Mouse (Mus musculus) fibroblast of lung, adult 2 months (primary cell): ENCODE measurements at regions not wholly inside any gene's neighbourhood (a gene's known extent, or its start where the extent isn't known, plus 50 kb on each side); places are given as distances from the start of the nearest gene placed in this dataset.

Source experiments
- DNase-seq: peaks from one replicate; pipeline ENCODE4 v3.0.0-alpha.2; 2011; ENCODE audit warnings: low read depth

DNA sequence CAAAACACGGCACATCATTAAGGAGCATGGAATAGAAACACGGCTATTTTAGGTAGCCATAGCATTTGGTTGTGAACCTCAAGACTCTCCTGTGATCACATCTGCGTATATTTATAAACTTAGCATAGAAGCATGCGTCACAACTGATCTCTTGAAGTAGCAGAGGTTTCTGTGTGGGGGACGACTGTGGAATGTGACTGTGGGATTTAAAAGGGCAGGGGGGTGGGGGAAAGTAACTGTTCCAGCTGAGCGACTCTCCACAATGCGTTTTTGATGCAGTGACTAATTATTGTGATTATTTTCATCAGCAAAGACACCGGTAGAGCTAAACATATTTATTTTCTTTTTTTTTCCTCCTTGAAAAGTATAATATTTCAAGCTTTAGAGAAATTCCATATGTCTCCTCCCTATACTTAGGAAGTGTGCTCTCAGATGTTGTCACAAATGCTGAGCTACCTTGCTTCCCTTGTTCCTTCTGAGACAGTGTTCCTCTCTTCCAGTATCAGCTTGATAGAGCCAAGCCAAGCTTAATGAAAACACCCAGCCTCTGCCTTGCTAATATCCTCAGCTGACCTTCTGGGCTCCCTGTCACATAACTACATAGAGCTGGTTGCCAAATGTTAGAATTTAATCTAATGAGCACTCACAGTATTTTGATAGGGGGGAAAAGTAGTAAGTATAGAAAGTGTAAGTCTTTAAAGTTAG, 75.0 kb upstream of the Magi3 start:
- no peak for DNase-seq

DNA sequence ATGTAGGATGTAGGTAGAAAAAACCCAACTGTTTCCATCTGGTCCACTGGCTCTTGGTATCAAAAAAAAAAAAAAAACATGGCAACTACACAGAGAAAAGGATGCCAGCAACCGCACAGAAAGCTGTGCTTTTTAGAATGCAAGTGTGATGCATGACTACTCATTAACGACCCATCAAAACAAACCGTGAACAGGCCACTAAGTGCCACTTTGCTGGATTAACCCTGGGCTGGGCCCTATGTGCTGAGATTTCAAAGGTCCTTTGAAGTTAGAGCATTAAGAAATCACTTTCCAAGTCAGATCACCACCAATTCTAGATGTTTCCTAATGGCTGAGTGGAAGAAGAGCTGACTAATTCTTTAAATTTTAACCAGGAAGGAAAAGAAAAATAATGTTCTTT, 73.7 kb upstream of the Magi3 start:
- no peak for DNase-seq

DNA sequence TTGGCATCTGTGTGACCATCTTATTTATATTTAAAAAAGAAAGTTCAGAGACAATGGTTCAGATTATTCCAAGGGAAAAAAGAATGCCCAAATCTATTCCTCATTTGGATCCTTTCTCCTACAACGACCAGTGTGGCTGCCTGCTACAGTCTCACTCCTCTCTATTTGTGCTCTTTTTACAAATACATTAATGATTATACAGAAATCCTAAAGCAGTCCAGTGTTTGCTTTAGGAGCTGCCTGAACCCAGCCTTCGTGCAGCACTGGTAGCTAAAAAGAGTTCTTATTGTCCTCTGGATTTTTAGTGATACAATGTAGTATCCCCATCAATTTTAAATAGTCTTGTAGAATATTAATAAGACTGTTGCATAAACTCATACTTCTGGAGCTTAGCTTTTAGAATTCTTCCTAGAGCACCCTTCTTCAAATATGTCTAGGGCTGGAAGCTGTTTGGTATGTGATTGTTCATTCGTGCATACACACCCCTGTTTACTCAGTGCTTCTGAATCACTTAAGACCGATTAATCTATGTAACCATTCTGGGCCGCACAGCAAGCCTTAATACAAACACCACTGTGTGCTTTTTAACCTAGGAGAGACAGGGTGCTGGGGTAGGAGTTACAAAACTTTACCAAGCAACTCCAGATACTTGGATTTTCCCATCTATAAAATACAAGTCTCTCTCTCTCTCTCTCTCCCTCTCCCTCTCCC, 69.0 kb upstream of the Magi3 start:
- no peak for DNase-seq

DNA sequence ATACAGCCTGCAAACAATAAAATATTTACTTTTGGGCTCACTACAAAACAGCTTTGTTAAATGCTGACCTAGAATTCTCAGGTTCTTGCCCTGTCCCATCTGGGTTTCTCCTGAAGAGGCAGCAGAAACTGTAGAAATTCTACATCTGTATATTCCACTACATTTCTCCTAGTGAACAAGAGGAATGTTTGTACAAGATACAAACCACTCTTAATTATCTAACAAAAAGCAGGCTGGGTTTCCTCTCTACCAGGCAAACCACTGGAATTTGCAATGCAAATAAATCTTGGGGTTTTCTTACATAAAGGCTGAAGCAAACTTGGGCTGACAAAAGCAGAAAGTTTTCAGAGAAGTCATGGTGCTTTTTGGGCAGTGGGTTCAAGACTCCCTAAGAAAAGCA, 67.7 kb upstream of the Magi3 start:
- DNase-seq, result no peak

DNA sequence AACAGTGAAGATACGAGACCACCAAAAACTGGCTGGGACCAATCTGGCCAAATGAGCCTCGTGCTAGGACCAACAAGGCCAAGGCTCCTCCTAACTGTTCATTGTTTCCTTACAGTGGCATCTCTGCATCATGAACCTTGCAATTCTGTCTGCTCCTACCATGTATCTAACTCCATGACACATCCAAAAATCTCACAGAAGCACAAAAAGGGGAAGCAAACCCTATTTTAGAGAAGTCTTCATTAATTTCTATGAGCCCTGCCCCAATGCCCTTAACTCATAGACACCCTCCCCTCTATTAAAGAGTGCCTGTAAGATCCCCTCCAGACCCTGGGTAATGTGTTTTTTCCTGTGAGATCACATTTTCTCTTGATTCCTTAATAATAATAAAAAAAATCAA, 64.8 kb upstream of the Magi3 start:
- no peak for DNase-seq

DNA sequence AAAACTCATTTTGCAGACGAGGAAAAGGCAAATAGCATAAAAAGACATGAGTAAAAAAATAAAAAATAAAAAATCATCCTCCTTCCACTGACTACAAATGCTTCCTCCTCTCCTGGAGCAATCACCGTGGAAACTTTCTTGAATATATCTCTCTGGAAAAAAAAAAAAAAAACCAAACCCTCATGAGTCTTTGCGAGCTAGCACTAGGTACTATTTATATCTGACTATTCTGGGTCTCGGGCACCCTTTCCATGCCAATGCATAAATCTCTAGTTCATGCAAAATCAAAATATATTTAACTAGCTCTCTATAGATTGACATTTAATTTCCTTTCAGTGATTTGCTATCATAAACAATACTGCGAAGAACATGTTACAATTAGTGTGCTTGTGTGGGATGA, 63.7 kb upstream of the Magi3 start:
- no peak for DNase-seq

DNA sequence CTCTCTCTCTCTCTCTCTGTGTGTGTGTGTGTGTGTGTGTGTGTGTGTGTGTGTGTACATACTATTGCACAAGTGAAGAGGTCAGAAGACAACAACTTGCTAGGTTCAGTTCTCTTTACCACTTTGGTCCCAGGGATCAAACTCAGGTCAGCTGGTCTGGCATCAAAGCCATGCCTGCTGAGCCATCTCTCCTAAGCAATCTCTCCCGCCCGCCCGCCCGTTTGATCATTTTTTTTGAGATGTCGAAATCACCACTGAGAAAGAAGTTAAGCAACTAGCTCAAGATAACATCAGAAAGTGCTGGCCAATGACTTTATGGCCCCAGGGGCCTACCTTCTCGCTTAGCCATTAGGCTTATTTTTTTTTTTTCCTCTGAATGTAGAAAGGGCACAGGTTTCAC, 59.3 kb upstream of the Magi3 start:
- no peak for DNase-seq

DNA sequence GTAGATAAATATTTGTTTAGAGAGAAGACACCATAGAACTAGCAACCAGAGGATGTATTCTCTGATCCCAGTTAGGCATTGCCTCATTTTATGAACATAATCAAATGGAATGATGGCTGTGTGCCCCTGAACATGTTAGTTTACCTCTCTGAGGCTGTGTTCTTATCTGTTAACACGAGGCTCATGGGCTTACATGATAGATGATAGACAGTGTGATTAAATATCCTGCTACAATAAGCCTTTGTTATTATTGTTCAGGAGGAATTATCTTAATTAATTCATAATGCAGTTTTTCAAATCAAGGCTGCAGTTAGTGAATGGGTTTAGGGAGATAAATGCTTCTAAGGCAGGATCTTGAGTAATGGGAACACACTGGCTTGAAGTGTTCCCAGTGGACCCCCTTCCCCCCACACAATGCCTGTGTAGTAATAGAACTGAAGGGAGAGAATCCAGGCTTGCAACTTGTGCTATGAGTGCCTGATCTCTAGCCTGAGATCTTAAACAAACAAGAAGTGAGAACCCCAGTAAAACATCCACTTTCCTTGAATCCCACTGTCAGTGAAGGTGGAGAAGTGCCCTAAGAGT, 54.6 kb upstream of the Magi3 start:
- no peak for DNase-seq

DNA sequence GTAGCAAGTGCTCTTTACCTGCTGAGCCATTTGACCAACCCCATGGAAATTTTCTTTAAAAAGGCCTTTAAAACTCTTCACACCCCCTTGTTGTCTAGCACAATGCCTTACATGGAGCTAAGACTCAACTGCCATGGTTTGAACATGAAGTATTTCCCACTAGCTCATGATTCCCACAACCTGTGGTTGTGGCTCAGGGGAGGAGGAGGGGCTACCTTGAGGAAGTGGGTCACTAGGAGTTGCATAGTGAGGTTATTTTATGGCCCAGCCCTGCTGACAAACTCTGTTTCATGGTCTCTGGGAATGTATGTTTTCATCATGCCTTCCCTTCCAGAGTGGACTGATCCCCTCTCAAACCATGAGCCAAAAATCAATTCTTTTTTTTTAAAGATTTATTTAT, 53.9 kb upstream of the Magi3 start:
- DNase-seq, result no peak
